Mouse (Mus musculus): ENCODE results near the gene Tbc1d2b. TPM values are rescaled to one million over a fixed set of nuclear protein-coding genes. Genes with fewer than 3 reads are reported as not detected.
A peak's percentile ranks its signal among the peaks of the same experiment; 100 is the strongest.

Gene Tbc1d2b
- polyA plus RNA-seq, 1 experiment from 2014 or later: 6.9 TPM

DNA sequence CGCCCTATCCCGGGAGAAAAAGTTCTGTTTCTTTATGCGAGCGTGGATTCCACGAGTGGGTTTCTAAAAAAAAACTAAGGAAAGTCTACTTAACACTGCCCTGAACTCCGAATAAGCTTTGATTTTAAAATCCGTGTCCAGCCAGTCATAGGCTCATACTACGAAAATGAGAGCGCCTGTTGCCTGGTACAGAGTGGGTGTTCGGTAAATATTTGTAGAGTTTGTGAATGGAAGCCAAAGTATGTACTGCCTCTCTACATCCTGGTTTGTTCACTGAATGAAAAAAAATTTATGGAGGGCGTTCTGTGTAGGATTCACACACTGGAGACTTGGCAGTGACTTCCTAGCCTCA lies 316 bp upstream of the Tbc1d2b start:
- peak overlapping the region; percentile 78 for H3K9ac ChIP-seq (replicated peaks; ENCODE audit: low read length)
- no peaks in the 10 kb centered on the region; the same call in 1 of the 2 replicates for H3K27me3 ChIP-seq (ENCODE audit: control insufficient read depth, insufficient read depth, low read length)
- peak; percentile 16; the same call in 1 of the 2 replicates for ATAC-seq (ENCODE audit: low FRiP score, low TSS enrichment)
- H3K4me2 ChIP-seq (ENCODE audit: low read length): peak overlapping the region; percentile 87
- H3K4me3 ChIP-seq (replicated peaks; ENCODE audit: low read depth, low read length): peak overlapping the region; percentile 77
- H3K4me1 ChIP-seq (ENCODE audit: control insufficient read depth, insufficient read depth, low read length): peaks cover 11% of the 10 kb centered on the region
- no peak overlapping the region for H3K27ac ChIP-seq (replicated peaks; ENCODE audit: low read depth, low read length)
- 17% methylated on average over 11 of the region's 11 CpGs for WGBS
- H3K9me3 ChIP-seq (ENCODE audit: control insufficient read depth, low read length): no peaks in the 10 kb centered on the region
- no peak for DNase-seq
- no peaks in the 10 kb centered on the region for H3K36me3 ChIP-seq (ENCODE audit: control insufficient read depth, insufficient read depth, low read length)

- Histone ChIP-seq H3K4me1 (ENCODE audit: control insufficient read depth, insufficient read depth, low read length) (peaks cover 11% of the 10 kb centered on the region), H3K9me3 (ENCODE audit: control insufficient read depth, low read length) (no peaks in the 10 kb centered on the region), H3K27ac (replicated peaks; ENCODE audit: low read depth, low read length) (0 out of 2 replicates have a peak overlapping the region, but pooled peaks have one; percentile 26), H3K27me3 (ENCODE audit: control insufficient read depth, insufficient read depth, low read length) (no peaks in the 10 kb centered on the region; the same call in 1 of the 2 replicates), H3K36me3 (ENCODE audit: control insufficient read depth, insufficient read depth, low read length) (no peaks in the 10 kb centered on the region), H3K4me3 (replicated peaks; ENCODE audit: low read depth, low read length) (peak overlapping the region; percentile 77), H3K4me2 (ENCODE audit: low read length) (peak overlapping the region; percentile 87), H3K9ac (replicated peaks; ENCODE audit: low read length) (peak overlapping the region; percentile 36; the same call in 1 of the 2 replicates)
- no peak for ATAC-seq (ENCODE audit: low FRiP score, low TSS enrichment)
- 33% methylated on average over 7 of the region's 7 CpGs for WGBS
- DNase-seq: peak; percentile 38
Measured at GRCm38 (mm10) chr9:90269011-90269681, 1.5 kb downstream of the Tbc1d2b start.

- H3K9ac ChIP-seq (replicated peaks; ENCODE audit: low read length): no peak overlapping the region
- no peak overlapping the region for H3K4me3 ChIP-seq (replicated peaks; ENCODE audit: low read depth, low read length)
- H3K4me2 ChIP-seq (ENCODE audit: low read length): no peak overlapping the region
- peaks cover 11% of the 10 kb centered on the region for H3K4me1 ChIP-seq (ENCODE audit: control insufficient read depth, insufficient read depth, low read length)
- H3K27me3 ChIP-seq (ENCODE audit: control insufficient read depth, insufficient read depth, low read length): no peaks in the 10 kb centered on the region; the same call in 1 of the 2 replicates
- H3K9me3 ChIP-seq (ENCODE audit: control insufficient read depth, low read length): no peaks in the 10 kb centered on the region
- WGBS: 89% methylated on average over 10 of the region's 10 CpGs
- no peak overlapping the region for H3K27ac ChIP-seq (replicated peaks; ENCODE audit: low read depth, low read length)
- no peak for DNase-seq
- H3K36me3 ChIP-seq (ENCODE audit: control insufficient read depth, insufficient read depth, low read length): 0 out of 2 replicates have a peak, but pooled peaks cover 2% of the 10 kb centered on the region
- no peak for ATAC-seq (ENCODE audit: low FRiP score, low TSS enrichment)
Measured at GRCm38 (mm10) chr9:90266926-90267325, 3.7 kb downstream of the Tbc1d2b start.

GRCm38 (mm10) chr9:90266059-90266458 lies 4.5 kb downstream of the Tbc1d2b start:
- no peak for ATAC-seq (ENCODE audit: low FRiP score, low TSS enrichment)
- 0 out of 2 replicates have a peak, but pooled peaks cover 2% of the 10 kb centered on the region for H3K36me3 ChIP-seq (ENCODE audit: control insufficient read depth, insufficient read depth, low read length)
- 93% methylated on average over 10 of the region's 10 CpGs for WGBS

DNA sequence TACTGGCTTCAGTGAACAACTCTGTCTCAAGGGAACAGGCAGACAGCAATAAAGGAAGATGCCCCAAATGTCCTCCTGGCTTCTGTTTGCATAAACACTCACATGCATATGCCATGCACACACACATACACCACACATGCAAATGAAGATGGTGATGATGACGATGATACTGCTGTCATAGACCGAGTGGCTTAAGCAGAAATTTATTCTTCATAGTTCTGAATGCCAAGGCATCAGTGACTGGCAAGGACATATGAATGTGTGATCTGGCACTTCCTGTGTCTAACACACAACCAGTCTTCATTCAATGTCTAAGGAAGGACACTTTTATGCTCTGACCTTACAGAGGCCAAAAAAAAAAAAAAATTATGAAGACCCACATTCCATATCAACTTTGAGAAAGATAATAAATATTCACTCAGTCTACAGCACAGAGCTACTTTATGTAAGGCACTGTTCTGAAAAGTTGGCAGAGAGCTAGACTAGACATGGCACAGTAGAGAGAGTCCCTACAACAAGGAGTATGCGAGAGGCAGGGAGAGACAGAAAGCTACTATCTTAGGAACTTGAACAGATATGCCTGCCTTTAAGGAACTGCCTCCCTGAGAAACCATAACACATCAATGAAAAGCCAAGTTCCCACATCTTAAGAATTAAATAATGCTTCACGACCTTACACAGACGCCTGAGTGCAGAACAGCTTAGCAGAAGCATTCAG lies 5.1 kb downstream of the Tbc1d2b start:
- no peak overlapping the region for H3K9ac ChIP-seq (replicated peaks; ENCODE audit: low read length)
- ATAC-seq (ENCODE audit: low FRiP score, low TSS enrichment): no peak
- 92% methylated on average over 5 of the region's 5 CpGs for WGBS
- no peak overlapping the region for H3K4me2 ChIP-seq (ENCODE audit: low read length)
- H3K36me3 ChIP-seq (ENCODE audit: control insufficient read depth, insufficient read depth, low read length): 0 out of 2 replicates have a peak, but pooled peaks cover 2% of the 10 kb centered on the region
- no peak for DNase-seq
- H3K4me1 ChIP-seq (ENCODE audit: control insufficient read depth, insufficient read depth, low read length): peaks cover 11% of the 10 kb centered on the region
- H3K27me3 ChIP-seq (ENCODE audit: control insufficient read depth, insufficient read depth, low read length): no peaks in the 10 kb centered on the region; the same call in 1 of the 2 replicates
- no peaks in the 10 kb centered on the region for H3K9me3 ChIP-seq (ENCODE audit: control insufficient read depth, low read length)
- no peak overlapping the region for H3K4me3 ChIP-seq (replicated peaks; ENCODE audit: low read depth, low read length)
- no peak overlapping the region for H3K27ac ChIP-seq (replicated peaks; ENCODE audit: low read depth, low read length)

More at GRCm38 (mm10) chr9:90266059-90266458, 4.5 kb downstream of the Tbc1d2b start:
- H3K4me1 ChIP-seq (ENCODE audit: control insufficient read depth, insufficient read depth, low read length): peaks cover 11% of the 10 kb centered on the region
- no peak overlapping the region for H3K4me2 ChIP-seq (ENCODE audit: low read length)
- H3K9ac ChIP-seq (replicated peaks; ENCODE audit: low read length): no peak overlapping the region
- DNase-seq: no peak
- no peaks in the 10 kb centered on the region for H3K9me3 ChIP-seq (ENCODE audit: control insufficient read depth, low read length)
- no peak overlapping the region for H3K27ac ChIP-seq (replicated peaks; ENCODE audit: low read depth, low read length)
- no peaks in the 10 kb centered on the region; the same call in 1 of the 2 replicates for H3K27me3 ChIP-seq (ENCODE audit: control insufficient read depth, insufficient read depth, low read length)
- H3K4me3 ChIP-seq (replicated peaks; ENCODE audit: low read depth, low read length): no peak overlapping the region

GRCm38 (mm10) chr9:90263340-90263679 lies 7.3 kb downstream of the Tbc1d2b start:
- no peak overlapping the region for H3K27ac ChIP-seq (replicated peaks; ENCODE audit: low read depth, low read length)
- no peaks in the 10 kb centered on the region for H3K27me3 ChIP-seq (ENCODE audit: control insufficient read depth, insufficient read depth, low read length)
- DNase-seq (no peak), ATAC-seq (ENCODE audit: low FRiP score, low TSS enrichment) (no peak)
- no peak overlapping the region for H3K4me2 ChIP-seq (ENCODE audit: low read length)
- H3K9ac ChIP-seq (replicated peaks; ENCODE audit: low read length): no peak overlapping the region
- H3K4me3 ChIP-seq (replicated peaks; ENCODE audit: low read depth, low read length): no peak overlapping the region
- no peaks in the 10 kb centered on the region for H3K9me3 ChIP-seq (ENCODE audit: control insufficient read depth, low read length)
- WGBS: 97% methylated on average over 4 of the region's 4 CpGs
- no peaks in the 10 kb centered on the region for H3K4me1 ChIP-seq (ENCODE audit: control insufficient read depth, insufficient read depth, low read length)
- H3K36me3 ChIP-seq (ENCODE audit: control insufficient read depth, insufficient read depth, low read length): 0 out of 2 replicates have a peak, but pooled peaks cover 2% of the 10 kb centered on the region

DNA sequence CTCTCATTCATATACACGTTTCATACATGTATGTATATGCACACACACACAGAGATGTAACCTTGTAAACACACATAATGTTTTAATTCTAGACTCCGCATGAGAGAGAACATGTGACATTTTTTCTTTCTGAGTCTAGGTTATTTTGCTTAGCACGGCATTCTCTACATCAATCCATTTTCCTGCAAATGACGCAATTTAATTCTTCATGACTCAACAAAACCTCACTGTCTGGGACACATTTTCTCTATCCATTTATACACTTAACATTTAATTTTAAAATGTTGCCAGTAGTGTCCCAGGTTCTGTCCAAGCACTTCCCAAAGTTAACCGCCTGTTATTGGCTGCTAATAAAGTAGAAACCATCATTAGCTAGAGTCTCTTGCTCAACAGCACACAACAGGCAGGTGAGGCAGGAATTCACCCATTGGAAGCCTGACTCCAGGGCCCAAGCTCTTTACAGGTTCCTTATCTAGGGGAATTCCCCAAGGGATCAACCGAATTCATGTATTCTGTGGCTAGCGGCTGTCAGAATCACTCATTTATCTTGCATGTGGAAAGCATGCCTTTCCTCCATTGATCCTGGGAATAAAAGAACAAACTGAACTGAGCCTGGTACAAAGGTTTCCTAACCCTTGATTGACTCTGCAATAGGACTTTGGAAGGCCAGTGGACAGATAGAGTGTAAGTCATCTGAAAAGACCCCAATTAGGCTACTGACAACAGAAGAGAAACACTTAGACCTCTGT lies 7.8 kb downstream of the Tbc1d2b start:
- DNase-seq (no peak), ATAC-seq (ENCODE audit: low FRiP score, low TSS enrichment) (no peak)
- H3K27me3 ChIP-seq (ENCODE audit: control insufficient read depth, insufficient read depth, low read length): no peaks in the 10 kb centered on the region
- no peak overlapping the region for H3K9ac ChIP-seq (replicated peaks; ENCODE audit: low read length)
- no peak overlapping the region for H3K27ac ChIP-seq (replicated peaks; ENCODE audit: low read depth, low read length)
- no peak overlapping the region for H3K4me3 ChIP-seq (replicated peaks; ENCODE audit: low read depth, low read length)
- H3K36me3 ChIP-seq (ENCODE audit: control insufficient read depth, insufficient read depth, low read length): 0 out of 2 replicates have a peak, but pooled peaks cover 2% of the 10 kb centered on the region
- no peaks in the 10 kb centered on the region for H3K4me1 ChIP-seq (ENCODE audit: control insufficient read depth, insufficient read depth, low read length)
- 88% methylated on average over 7 of the region's 7 CpGs for WGBS
- no peak overlapping the region for H3K4me2 ChIP-seq (ENCODE audit: low read length)
- no peaks in the 10 kb centered on the region for H3K9me3 ChIP-seq (ENCODE audit: control insufficient read depth, low read length)

DNA sequence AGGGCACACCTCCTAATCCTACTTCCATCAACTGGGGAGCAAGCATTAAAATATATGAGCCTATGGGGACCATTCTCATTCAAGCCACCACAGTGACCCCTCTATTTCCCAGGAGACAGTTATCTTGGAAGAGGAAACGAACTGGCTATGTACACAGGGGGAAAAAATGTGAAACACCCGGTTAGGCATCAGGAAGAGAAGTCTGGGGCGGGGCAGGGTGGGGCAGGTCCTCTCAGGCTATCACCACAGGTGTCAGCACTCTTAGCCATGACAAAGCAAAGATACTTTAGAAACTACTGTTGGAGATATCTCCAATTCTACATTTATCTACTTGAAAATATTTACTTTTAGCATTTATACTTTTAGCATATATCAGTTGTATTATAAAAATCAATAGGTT lies 8.5 kb downstream of the Tbc1d2b start:
- WGBS: 88% methylated on average over 3 of the region's 3 CpGs
- no peak for ATAC-seq (ENCODE audit: low FRiP score, low TSS enrichment)
- DNase-seq: no peak

More for the DNA sequence above, 8.5 kb downstream of the Tbc1d2b start:
- H3K36me3 ChIP-seq (ENCODE audit: control insufficient read depth, insufficient read depth, low read length): 0 out of 2 replicates have a peak, but pooled peaks cover 2% of the 10 kb centered on the region
- H3K4me2 ChIP-seq (ENCODE audit: low read length): no peak overlapping the region
- no peaks in the 10 kb centered on the region for H3K4me1 ChIP-seq (ENCODE audit: control insufficient read depth, insufficient read depth, low read length)
- H3K9me3 ChIP-seq (ENCODE audit: control insufficient read depth, low read length): no peaks in the 10 kb centered on the region
- no peak overlapping the region for H3K27ac ChIP-seq (replicated peaks; ENCODE audit: low read depth, low read length)
- H3K4me3 ChIP-seq (replicated peaks; ENCODE audit: low read depth, low read length): no peak overlapping the region
- no peak overlapping the region for H3K9ac ChIP-seq (replicated peaks; ENCODE audit: low read length)
- no peaks in the 10 kb centered on the region for H3K27me3 ChIP-seq (ENCODE audit: control insufficient read depth, insufficient read depth, low read length)
